Mouse (Mus musculus): ENCODE results near the gene Znhit1.

GRCm38 (mm10) chr5:136957250-136957649 lies 30.6 kb downstream of the Znhit1 start:
- TF ChIP-seq CTCF (IDR thresholded peaks at IDR 0.05; ENCODE audit: borderline replicate concordance, control insufficient read depth, extremely low read depth, insufficient read depth, low read length, poor library complexity) (no peak), POLR2A (IDR thresholded peaks at IDR 0.05; ENCODE audit: control insufficient read depth, extremely low read depth, insufficient read depth, low read length, poor library complexity) (no peak)
